Mouse (Mus musculus) adrenal gland, adult 18-20 months (tissue): ENCODE measurements around the gene Pagr1a. TPM values are rescaled to one million over a fixed set of nuclear protein-coding genes. Genes with fewer than 3 reads are reported as not detected.

Experiments
- DNase-seq, 2 experiments: peaks; one replicate each; pipeline ENCODE4 v3.0.0; 2021 to 2022; ENCODE audit warnings: low spot score in 2 of 2
- total RNA-seq, 2 experiments: library from RNA; stranded (reverse); gene quantifications; 1 replicate in 1 of 2; 2 replicates in 1 of 2; pipeline ENCODE4 v1.2.3; 2021

Pagr1a gene
- total RNA-seq, 2 experiments from 2014 or later, result 5.5 to 16.5 TPM

GRCm38 (mm10) chr7:127007313-127008024 lies 9.7 kb downstream of the Pagr1a start:
- DNase-seq, result no peak

GRCm38 (mm10) chr7:127004122-127004875 lies 12.9 kb downstream of the Pagr1a start:
- no peak for DNase-seq

GRCm38 (mm10) chr7:127003620-127004019 lies 13.5 kb downstream of the Pagr1a start:
- no peak for DNase-seq

GRCm38 (mm10) chr7:126999568-126999967 lies 17.6 kb downstream of the Pagr1a start:
- DNase-seq, result no peak

- no peak for DNase-seq
Measured at GRCm38 (mm10) chr7:126996449-126996848, 20.7 kb downstream of the Pagr1a start.

- no peak for DNase-seq
Measured at GRCm38 (mm10) chr7:126988816-126989215, 28.3 kb downstream of the Pagr1a start.

GRCm38 (mm10) chr7:126986319-126986718 lies 30.8 kb downstream of the Pagr1a start:
- no peak for DNase-seq

GRCm38 (mm10) chr7:126984667-126985444 lies 32.3 kb downstream of the Pagr1a start:
- no peak for DNase-seq

- no peak for DNase-seq
Measured at GRCm38 (mm10) chr7:126983113-126983512, 34.0 kb downstream of the Pagr1a start.

- DNase-seq, result no peak
Measured at GRCm38 (mm10) chr7:126982054-126982453, 35.1 kb downstream of the Pagr1a start.

- DNase-seq, result no peak
Measured at GRCm38 (mm10) chr7:126981601-126982000, 35.6 kb downstream of the Pagr1a start.

GRCm38 (mm10) chr7:126978841-126979240 lies 38.3 kb downstream of the Pagr1a start:
- no peak for DNase-seq

GRCm38 (mm10) chr7:126976878-126977459 lies 40.2 kb downstream of the Pagr1a start:
- DNase-seq, result no peak

- peak; percentile 96 to 97 for DNase-seq
Measured at GRCm38 (mm10) chr7:126975950-126976866, 40.9 kb downstream of the Pagr1a start, which contains the start of gene Cdiptos. Cdiptos (minus strand) TSS chr7:126976098.

GRCm38 (mm10) chr7:126975893-126975949 lies 41.4 kb downstream of the Pagr1a start, which contains the start of gene Cdipt:
Cdipt (plus strand) TSS chr7:126975914.
- DNase-seq, result no peak

GRCm38 (mm10) chr7:126975493-126975892 lies 41.7 kb downstream of the Pagr1a start:
- DNase-seq, result no peak

- DNase-seq, result no peak
Measured at GRCm38 (mm10) chr7:126967361-126967760, 49.8 kb downstream of the Pagr1a start.

GRCm38 (mm10) chr7:126965568-126965967 lies 51.6 kb downstream of the Pagr1a start:
- no peak for DNase-seq
